Mouse (Mus musculus): ENCODE results near the gene Rtn4rl1. TPM values are rescaled to one million over a fixed set of nuclear protein-coding genes. Genes with fewer than 3 reads are reported as not detected.
"Not testable (repeated sequence)": the region's sequence is repeated elsewhere in the genome, so short reads cannot be mapped to it uniquely, and the experiment has no call there.

The Rtn4rl1 gene
- total RNA-seq, 2 experiments from 2014 or later: 76.5 to 90.2 TPM

DNA sequence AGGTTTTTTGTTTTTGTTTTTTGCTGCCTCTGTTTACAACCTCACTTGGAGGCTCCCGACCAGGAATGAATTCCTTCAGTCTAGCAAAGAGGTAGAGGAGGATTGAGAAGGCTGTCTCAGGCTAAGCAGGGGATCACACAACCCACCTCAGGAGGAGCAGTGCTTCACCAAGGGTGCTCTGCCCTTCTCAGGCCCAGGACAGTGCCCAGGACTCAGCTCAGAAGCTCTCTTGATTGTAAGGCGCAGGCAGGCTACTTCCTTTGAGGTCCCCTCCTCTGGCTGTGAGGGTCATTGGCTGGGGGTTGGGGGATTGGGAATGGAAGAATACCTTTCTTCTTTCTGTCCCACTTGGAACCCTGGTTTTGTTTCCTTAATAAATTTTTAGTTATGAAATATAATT, 29.5 kb upstream of the Rtn4rl1 start:
- intact Hi-C loops (cut with DNase I): loop anchor here (5.0 kb wide), 1 partner anchor 112 kb away; no protein-coding TSS in a partner anchor
- DNase-seq (ENCODE audit: low spot score in 2 of 2): no peak

GRCm38 (mm10) chr11:75164750-75165149, 28.8 kb upstream of the Rtn4rl1 start:
- DNase-seq (ENCODE audit: low spot score in 2 of 2): no peak
- intact Hi-C loops (cut with DNase I): loop anchor here (1.0 to 5.0 kb wide), 2 partner anchors 112 to 183 kb away; no protein-coding TSS in a partner anchor

GRCm38 (mm10) chr11:75165441-75166192, 28.0 kb upstream of the Rtn4rl1 start:
- DNase-seq (ENCODE audit: low spot score in 2 of 2): peak; percentile 82 to 83
- intact Hi-C loops (cut with DNase I): loop anchor here (1.0 kb wide), 1 partner anchor 184 kb away; no protein-coding TSS in a partner anchor

DNA sequence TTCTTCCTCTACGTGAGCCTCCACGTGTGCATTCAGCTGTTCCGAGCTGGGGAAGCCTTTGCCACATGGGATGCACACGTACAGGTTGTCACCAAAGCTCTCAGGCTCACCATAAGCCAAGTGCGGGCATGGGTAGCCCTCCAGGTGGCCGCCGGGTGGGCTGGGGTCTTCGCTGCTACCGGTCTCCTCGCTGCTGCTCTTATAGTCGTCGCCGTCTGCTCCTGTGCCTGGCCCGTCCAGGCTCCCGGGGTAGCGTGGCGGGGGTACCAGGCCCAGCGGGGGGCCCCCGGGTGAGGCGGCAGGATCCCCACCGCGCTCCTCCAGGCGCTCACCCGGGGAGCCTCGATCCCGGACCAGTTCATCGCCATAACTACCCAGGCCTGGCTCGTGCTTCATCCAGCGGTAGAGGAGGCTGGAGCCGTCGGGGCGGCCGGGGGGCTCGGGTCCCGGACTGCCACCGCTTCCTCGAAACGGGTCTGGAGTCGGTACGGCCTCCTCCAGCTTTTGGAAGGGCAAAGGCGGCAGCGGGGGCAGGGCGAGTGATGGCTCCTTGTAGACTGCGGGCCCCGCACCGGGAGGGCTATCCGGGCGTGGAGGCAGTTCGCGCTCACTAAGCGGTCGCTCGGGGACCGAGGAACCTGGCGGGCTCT, 27.3 kb upstream of the Rtn4rl1 start:
- DNase-seq (ENCODE audit: low spot score in 2 of 2): no peak
- intact Hi-C loops (cut with DNase I): no loop called here

DNA sequence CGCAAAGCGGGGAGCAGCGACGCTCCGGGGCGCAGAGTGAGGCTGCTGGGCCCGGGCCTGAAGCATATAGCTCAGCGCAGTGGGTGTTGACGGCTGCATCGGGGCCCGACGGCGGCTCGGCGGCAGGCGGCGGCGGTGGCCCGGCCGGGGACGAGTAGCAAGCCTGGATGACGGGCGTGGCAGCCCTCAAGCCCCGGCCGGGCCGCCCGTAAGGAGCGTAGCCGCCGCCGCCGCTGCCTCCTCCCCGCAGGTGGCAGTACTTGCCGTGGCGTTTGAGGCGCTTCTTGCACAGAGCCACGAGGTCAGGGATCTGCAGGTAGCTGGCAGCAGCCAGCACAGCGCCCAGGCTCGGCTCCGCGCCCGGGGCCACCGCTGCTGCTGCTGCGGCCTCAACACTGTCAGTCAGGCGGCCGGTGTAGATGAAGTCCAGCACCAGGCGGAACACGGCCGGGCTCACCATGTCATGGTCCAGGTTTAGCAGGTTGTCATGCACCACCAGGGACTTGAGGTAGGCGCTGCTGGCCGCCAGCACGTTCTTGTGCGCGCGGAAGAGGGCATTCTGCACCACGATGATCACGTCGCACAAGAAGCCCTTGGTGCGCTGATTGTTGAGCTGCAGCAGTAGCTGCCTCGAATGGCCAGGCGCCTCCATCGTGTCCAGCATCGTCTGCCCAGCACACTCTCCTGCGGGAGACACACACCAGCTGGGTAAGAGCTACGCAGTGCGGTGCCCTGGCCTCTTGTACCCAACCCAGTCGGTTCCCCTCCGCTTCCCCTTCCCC, 26.5 kb upstream of the Rtn4rl1 start:
- intact Hi-C loops (cut with DNase I): no loop called here
- DNase-seq (ENCODE audit: low spot score in 2 of 2): no peak

DNA sequence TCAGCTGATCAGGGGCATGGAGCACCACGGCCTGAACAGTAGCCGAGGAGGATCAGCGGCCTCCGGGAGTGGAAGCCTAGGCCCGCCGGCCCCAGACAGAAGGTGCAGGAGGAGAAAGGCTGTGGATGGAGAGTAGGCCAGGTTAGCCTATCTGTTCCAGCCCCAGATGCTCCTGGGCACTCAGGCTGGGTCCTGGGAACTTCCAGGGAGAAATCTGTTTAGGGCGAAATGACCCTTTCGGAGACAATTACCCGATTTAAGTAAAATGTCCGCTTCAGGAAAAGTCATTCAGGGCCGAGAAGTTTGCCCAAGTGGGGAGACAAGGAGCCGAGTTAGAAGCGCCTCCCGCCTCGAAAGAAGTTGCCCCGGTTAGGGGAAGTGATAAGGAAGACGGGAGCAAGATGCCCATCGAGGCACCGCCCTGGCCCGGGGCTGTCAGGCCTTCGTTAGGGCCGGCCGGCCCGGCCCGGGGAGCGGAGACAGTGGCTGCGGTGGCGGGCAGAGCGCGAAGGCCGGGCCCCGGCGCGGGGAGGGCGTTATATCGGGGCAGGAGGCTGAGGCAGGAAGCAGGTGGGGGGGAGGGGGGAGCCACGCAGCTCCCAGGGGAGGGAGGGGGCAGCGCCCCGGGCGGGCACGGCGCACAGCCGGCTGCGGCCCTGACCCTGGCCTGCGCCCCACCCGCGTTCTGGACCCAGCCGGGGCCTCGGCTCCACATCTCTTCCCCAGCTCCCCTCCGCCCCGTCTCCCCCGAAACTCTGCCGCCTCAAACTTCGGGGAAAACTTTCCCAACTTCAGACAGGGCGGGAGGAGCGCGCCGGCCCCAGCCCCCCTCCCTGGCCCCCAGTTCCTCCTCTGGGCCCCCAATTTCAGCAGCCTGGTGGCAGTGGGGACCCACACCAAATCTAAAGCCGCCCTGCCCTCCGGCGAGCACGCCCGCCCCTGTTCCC, 25.7 kb upstream of the Rtn4rl1 start:
- intact Hi-C loops (cut with DNase I): no loop called here
- no peak for DNase-seq (ENCODE audit: low spot score in 2 of 2)

DNA sequence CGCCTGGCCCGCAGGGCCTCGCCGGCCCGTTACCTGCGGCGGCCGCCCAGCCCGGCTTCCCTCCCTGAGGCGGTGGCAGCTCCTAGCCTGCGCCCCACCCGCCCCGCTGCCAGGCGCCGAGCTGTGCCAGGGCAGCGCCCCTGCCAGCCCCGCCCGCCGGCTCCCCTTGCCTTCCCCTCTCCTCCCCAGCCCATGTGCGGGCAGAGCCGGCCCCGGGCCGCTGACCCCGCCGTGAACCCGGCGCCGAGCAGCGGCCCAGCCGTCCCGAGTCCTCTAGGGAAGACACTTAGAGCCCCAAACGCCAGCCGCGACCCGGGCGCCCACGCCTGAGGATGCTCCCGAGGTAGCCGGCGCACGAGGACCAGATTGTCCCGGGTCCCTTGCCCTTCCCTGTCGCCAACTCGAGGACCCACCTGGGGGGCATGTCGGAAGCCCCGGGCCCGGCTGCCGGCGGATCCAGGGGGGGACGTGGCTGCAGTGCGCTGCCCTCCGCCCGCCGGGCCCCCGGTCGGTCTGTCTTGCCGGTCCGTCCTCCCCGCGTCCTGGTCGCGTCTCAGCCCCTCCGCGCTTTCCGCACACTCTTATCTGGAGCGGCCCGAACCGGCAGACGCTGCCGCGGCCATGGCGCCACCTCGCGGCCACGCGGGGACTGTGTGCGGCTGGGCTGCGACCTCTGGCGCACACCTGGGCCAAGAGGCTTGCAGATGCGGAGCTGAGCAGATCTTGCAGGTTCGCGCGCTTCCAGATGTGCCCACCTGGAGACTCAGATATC, 24.8 kb upstream of the Rtn4rl1 start:
- peak; percentile 75 to 79 for DNase-seq (ENCODE audit: low spot score in 2 of 2)
- intact Hi-C loops (cut with DNase I): loop anchor here (1.0 kb wide), 2 partner anchors 186 to 221 kb away; no protein-coding TSS in a partner anchor

DNA sequence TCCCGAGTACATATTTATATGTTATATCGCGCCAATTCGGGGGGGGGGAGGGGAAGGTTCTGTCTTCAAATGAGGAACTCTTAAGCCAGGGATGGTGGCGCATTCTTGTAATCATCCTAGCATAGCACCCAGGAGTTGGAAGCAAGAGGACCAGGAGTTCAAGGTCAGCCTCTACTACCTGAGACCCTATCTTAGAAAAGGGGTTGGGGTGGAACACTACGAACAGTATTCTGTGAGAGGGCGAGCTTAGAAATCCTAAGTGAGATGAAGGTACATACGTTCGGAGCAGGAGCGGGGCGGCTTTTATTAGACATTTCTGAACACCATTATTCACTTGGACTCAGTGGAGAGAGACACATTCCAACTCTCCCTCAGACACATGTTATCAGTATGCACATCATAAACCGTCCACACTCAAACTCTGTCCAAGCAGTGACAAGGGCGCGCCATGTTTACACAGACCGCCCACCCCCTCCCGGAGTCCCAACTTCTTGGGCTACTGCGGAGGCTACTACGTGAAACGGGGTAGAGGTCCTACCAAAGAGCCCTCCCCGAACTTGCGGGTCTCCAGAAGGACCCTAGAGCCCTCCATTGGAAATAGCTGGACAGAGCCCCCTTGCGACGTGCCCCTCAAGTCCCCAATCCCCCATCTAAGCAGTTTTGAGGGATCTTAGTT, 24.0 kb upstream of the Rtn4rl1 start, which contains the start of gene Hic1:
Gene Hic1 (minus strand): TSS at position 115 of the 676 bp plus-strand sequence.
- intact Hi-C loops (cut with DNase I): loop anchor here (1.0 to 10.0 kb wide), 4 partner anchors 187 to 405 kb away; partner anchors contain the start of gene Mnt
- DNase-seq (ENCODE audit: low spot score in 2 of 2): no peak

DNA sequence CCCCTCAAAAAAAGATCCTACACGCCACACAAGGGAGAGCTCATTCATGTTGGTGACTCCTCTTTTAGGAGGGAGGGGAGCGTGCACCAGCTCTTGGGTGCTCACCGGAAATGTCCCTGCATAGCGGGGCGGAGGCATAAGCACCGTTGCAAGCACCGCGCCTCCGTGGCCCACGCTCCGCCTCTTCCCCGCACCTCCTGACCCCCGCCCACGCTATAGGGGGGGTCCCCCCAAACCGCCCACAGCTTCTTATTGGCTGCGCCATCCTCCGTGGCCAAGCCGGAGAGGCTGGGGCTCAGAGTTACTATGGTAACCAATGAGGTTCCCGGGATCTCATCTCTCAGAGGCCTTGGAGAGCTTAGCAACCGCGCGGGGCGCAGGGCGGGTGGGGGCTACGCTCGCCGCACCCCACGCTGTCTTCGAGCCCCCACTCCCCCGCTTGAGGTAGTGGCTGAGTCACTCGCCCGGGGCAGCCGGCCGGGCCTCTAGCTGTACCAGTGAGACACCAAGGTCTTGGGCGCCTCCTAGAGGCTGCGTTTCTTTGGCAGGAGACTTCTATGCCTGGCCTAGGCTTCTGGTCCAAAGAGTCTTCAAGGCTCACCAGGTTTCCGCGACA, 23.3 kb upstream of the Rtn4rl1 start:
- DNase-seq (ENCODE audit: low spot score in 2 of 2): peak; percentile 93 to 95
- intact Hi-C loops (cut with DNase I): loop anchor here (10.0 kb wide), 2 partner anchors 335 to 405 kb away; partner anchors contain the start of gene Mnt

GRCm38 (mm10) chr11:75171186-75171865, 22.3 kb upstream of the Rtn4rl1 start:
- DNase-seq (ENCODE audit: low spot score in 2 of 2): no peak
- intact Hi-C loops (cut with DNase I): loop anchor here (10.0 kb wide), 2 partner anchors 337 to 403 kb away; partner anchors contain the start of gene Mnt

DNA sequence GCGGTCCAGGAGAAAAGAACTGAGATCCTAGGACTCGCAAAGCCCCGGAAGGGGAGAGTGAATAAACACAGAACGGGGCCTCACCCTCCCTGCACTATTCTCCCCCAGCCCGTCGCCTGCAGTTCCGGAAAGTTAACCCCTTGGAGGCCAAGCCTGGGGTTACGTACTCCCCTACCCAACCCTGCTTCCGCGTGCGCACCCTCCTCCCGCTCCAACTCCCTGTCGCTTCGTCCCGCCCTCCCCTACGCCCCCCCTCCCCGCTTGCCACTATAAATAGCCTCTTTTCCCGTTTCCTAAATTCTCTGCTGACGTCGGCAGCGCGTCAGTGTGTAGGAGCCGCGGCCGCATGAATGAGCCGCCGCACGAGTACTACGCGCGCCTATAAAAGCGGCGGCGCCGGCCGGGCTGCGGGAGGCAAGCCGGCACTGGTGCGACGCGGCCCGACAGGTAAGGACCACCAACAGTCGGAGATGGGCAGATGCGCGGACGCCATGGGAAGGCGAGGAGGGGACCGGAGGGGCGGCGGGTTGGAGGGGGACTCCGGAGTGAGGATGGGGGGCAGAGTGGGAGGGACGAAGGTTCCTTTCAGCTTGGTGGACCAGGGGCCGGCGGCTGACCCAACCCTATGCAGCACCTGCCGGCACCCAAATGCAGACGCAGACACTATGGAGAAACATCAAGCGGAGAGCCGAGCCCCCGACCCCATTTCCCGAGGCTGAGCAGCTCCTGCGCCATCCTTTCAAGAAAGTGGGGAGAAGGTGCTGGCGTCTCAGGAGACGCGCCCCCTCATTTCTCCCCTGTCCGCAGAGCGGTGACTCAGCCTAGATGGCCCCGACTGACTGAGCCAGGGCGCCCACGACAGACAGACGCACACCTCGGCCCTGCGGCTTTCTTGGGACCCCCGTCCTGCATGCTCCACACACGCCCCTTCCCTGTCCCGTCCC, 21.2 kb upstream of the Rtn4rl1 start:
- peak; percentile 73 to 84 for DNase-seq (ENCODE audit: low spot score in 2 of 2)
- intact Hi-C loops (cut with DNase I): loop anchor here (2.0 to 10.0 kb wide), 3 partner anchors 288 to 402 kb away; partner anchors contain the start of genes Mnt and Tlcd2

DNA sequence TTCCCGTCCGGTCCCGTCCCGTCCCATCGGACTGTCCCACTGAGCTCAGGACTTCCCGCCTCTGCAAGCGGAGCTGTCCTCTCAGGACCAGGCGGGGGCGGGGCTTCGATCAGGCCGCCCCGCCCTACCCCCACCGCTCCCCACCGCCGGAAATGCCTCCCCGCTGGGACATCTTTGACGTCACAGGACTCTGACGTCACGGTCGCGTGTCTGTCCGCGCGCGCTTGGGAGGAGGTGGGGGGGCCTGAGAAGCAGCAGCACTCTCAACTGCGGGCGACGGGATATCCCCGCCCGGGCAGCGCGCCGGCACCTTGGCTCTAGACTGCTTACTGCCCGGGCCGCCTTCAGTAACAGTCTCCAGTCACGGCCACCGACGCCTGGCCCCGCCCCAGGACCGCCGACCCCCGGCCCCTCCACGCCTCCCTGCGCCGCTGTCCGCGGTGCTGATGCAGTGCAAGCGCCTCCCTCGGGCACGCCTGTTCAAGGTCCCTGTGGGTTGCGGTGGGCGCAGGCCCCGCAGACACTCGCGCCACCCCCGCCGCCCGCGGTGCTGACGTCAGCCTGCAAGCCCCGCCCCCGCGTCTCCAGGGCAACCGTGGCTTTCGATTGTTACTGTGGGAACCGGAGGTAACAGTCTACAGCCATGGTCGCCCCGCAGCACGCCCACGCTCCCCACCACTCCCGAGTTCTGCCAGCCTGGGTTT, 20.3 kb upstream of the Rtn4rl1 start:
- DNase-seq (ENCODE audit: low spot score in 2 of 2): peak; percentile 95 to 97
- intact Hi-C loops (cut with DNase I): loop anchor here (2.0 to 10.0 kb wide), 3 partner anchors 288 to 402 kb away; partner anchors contain the start of genes Mnt and Tlcd2

- DNase-seq (ENCODE audit: low spot score in 2 of 2): no peak
- intact Hi-C loops (cut with DNase I): loop anchor here (2.0 to 10.0 kb wide), 3 partner anchors 287 to 401 kb away; partner anchors contain the start of genes Mnt and Tlcd2
These were observed 19.8 kb upstream of the Rtn4rl1 start for GRCm38 (mm10) chr11:75173799-75174165.

GRCm38 (mm10) chr11:75174574-75174973, 19.0 kb upstream of the Rtn4rl1 start:
- intact Hi-C loops (cut with DNase I): loop anchor here (10.0 kb wide), 2 partner anchors 340 to 400 kb away; partner anchors contain the start of gene Mnt
- DNase-seq (ENCODE audit: low spot score in 2 of 2): not testable (repeated sequence)

All from left cerebral cortex, postnatal 25 days (tissue).